Mouse (Mus musculus) frontal cortex, postnatal 36 days (tissue): ENCODE results near the gene Vgll1.
A peak's percentile ranks its signal among the peaks of the same experiment; 100 is the strongest.

Experiments used
- DNase-seq, 2 experiments: peaks; one replicate each; pipeline ENCODE4 v3.0.0; 2022; ENCODE audit warnings: low spot score in 2 of 2

Vgll1 gene

GRCm38 (mm10) chrX:57087806-57088205, at the start of gene Vgll1:
Vgll1 (plus strand) TSS chrX:57088106.
- DNase-seq: no peak

GRCm38 (mm10) chrX:57042774-57043173, 45.1 kb upstream of the Vgll1 start, which contains the start of gene Brs3:
Brs3 (plus strand) TSS chrX:57043074.
- no peak for DNase-seq

DNA sequence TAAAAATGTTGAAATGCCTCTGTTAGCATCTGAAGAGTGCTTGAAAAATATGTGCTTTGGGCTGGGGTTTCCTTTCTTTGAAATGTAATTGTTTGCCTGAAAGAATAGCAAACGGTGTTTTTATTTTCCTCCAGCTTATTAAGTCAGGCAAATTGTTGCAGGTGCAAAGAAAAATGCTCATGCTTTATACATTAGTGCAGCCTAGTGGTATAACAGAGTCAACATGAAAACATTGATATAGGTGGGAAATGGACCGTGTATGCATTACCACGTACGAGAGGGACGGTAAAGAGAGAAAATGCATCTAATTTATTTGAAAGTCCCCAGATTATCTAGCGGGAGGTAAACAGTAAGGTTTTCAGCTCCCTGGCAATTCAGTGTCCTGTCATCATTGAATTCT, 44.0 kb upstream of the Vgll1 start:
- DNase-seq: no peak

GRCm38 (mm10) chrX:57052848-57053173, 35.1 kb upstream of the Vgll1 start:
- DNase-seq: no peak

DNA sequence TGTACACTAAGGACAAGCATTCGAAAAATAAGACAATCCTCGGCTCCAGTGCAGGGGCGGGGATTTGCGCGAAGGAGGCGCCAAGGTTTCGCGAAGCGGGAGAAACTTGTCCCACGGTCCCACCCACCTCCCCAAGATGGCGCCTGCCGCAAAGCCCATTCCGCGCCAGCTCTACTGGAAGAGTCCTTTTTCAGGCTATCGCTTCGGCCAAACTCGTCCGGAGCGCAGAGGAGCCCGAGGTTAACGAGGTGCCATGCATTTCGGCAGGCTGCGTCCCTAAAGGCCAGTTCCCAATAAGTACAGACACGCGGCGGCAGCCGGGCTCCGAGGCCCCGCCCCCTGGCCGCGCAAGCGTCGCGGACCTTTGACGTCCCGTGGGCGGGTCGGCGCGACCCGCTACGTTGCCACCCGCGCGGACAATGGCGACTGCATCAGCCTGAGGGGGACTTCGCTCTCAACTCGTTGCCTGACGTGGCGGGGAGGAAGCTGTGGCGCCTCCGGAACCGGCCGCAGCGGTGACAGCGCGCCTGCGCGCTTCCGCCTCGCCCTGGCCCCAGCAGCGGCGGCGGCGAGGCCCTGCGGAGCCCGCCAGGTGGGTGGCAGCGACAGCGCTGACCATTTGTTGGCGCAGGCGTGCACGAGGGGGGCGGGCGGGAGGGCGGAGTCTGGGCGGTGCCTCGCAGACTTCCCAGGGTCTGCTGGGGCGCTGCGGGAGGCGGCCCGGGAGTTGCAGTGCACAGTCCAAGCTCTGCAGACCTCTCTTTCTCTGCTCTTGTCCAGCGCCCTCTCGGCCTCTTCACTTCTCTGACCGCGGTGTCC, 34.5 kb upstream of the Vgll1 start, which contains the start of gene Htatsf1:
Gene Htatsf1 (plus strand): TSS at position 410 of the 819 bp plus-strand sequence.
- peak; percentile 80 to 82 for DNase-seq

- no peak for DNase-seq
Measured at GRCm38 (mm10) chrX:57053993-57054385, 33.9 kb upstream of the Vgll1 start.

DNA sequence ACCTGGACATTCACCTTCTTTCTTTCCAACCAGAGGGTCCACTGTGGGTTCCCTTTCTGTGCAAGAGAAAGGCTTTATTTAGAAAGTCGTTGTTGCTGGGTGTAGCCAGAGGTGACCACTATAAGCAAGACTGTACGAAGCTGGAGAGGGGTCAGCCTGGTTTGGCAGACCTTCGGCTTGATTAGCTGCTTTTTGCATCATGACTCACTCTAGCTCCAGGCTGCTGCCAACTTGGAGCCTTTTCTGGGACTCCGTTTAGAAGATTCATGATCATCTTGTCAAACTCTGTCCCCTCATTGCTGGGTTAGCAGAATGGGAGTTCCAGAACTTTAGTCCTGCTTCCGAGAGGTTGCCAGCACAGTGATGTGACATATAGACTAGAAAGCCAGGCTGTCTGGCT, 6.4 kb upstream of the Vgll1 start:
- no peak for DNase-seq

GRCm38 (mm10) chrX:57103415-57103814, 15.5 kb downstream of the Vgll1 start:
- no peak for DNase-seq

DNA sequence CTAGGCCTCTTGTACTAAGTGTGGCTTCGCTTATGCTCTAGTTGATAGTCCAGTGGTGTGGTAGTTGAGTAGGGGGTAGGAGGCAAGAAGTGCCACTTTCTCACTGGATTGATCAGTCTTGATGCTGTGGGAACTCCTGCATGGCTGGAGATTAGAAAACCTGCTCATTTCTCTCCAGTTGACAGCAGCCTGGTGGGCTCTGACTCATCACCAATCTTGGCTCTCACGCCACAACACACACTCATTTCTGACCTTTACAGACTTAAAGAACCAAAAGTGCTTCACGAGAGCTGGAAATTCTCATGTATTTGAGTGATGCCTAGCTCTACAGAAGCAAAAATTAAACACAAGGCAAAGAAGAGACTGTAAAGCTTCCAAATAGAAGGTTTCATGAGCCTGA, 19.1 kb downstream of the Vgll1 start:
- no peak for DNase-seq

DNA sequence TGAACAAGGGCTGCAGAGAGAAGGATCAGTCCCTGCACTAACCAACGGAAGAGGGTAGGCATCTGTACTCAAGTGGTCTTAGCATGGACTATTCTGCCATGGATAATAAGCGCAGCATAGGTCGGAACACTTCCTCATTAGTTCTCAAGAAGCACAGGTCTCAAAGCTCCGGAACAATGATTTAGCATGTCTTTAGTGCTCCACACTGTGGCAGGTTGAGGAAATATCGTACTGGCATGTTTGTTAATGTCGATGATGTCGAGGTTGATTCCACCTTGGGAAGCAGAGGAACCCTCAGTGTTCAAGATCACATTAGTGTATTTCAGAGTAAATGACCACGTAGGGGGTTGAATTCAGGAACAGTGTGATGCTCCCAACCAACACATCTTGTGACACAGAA, 30.2 kb downstream of the Vgll1 start:
- DNase-seq: peak in 1 of 2 experiments; percentile 4

- DNase-seq: peak in 1 of 2 experiments; percentile 10
Measured at GRCm38 (mm10) chrX:57120768-57121167, 32.9 kb downstream of the Vgll1 start.

- no peak for DNase-seq
Measured at GRCm38 (mm10) chrX:57130633-57131032, 42.7 kb downstream of the Vgll1 start.

DNA sequence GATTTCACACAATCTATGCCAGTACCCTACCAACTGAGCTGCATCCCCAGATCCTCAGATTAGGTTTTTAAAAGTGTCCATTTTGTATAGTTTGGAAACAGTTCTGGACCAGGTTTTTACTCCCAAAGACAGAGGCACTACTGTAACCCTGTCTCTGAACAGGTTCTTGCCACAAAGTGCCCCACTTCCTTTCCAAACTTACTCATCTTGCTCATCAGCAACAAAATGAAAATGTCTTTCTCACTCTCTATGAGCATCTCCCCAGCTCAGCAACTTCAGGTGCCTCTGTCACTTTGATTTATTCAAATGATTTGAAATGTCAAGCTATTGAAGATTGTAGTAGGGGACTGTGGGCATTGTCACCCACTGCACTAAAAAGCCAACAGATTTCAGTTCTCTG, 49.7 kb downstream of the Vgll1 start:
- DNase-seq: no peak

- no peak for DNase-seq
Measured at GRCm38 (mm10) chrX:57153520-57153919, 65.6 kb downstream of the Vgll1 start.
